Mouse (Mus musculus): ENCODE results near the gene Gm49358.

Gene Gm49358

GRCm38 (mm10) chr10:86872591-86872990 is 108.8 kb downstream of the Gm49358 start:
- no peak for DNase-seq (ENCODE audit: low spot score)

- no peak for DNase-seq (ENCODE audit: low spot score)
Observed at GRCm38 (mm10) chr10:86878721-86879120, 114.9 kb downstream of the Gm49358 start.

- no peak for DNase-seq (ENCODE audit: low spot score)
Observed at GRCm38 (mm10) chr10:86880071-86880806, 116.5 kb downstream of the Gm49358 start.

GRCm38 (mm10) chr10:86881448-86881847 is 117.7 kb downstream of the Gm49358 start:
- DNase-seq (ENCODE audit: low spot score): no peak
